Mouse (Mus musculus): Measurements from ENCODE around the gene Npr2.
"Not testable (repeated sequence)": the region's sequence is repeated elsewhere in the genome, so short reads cannot be mapped to it uniquely, and the experiment has no call there.

Gene Npr2

DNA sequence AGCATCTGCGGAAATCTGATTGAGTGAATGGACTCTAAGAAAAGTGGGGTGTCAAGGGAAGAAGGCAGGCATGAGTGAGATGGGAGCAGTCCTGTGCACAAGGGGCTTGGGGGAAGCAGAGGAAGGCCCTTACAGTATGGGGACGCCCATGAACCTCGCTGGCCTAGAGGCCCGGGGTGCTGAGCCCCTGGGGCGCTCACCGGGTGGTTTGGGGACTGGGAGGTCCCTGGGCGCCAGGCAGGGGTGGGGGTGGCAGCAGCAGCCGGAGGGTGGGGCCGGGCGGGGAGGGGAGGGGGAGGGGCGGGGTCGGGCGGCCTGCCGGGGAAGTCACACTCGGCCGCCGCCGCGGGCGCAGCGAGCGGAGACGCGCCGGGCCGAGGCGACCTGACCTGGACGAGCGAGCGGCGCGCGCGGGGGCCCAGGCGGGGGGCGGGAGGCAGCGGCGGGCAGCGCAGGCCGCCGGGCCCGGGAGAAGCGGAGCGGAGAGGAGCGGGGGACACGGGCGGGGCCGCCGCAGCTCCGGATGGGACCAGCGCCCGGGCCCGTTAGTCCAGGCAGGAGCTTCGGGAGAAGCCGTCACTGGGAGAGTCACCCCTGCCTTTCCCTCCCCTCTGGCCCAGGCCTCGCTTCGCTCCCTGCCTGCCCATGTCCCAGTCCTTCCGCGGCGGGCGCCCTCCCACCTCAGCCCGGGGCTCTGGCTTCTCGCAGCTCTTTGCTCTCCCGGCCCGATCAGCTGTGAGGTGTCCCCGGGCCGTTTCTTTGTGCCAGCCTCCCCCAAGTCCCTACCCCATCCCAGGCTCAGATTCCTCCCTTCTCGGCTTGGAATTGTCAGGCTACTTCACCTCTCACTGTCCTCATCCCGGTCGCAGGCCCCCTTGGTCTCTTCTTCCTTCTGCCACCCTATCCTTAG is at the start of gene Npr2:
Gene Npr2 (plus strand): TSS at position 890 of the 910 bp plus-strand sequence.
- DNase-seq (ENCODE audit: low read depth, low spot score), result peak; percentile 60

DNA sequence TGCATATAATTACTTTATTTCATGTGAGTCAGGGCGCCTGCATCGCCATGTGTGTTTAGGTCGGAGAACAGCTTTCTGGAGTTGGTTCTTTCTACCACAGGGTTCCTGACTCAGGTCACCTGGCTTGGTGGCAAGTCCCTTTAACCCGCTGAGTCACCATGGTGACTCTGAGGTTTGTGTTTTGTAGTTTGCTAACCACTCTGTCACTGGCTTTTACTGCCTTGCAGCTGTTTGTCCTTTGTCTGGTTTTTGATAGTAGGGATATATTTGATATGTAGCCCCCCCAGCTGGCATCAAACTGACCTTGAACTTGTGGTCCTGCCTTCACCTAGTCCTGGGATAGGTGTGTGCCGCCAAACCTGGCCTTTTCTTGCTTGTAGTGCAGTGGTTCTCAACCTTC is 49.5 kb upstream of the Npr2 start:
- DNase-seq (ENCODE audit: low read depth, low spot score), result no peak

DNA sequence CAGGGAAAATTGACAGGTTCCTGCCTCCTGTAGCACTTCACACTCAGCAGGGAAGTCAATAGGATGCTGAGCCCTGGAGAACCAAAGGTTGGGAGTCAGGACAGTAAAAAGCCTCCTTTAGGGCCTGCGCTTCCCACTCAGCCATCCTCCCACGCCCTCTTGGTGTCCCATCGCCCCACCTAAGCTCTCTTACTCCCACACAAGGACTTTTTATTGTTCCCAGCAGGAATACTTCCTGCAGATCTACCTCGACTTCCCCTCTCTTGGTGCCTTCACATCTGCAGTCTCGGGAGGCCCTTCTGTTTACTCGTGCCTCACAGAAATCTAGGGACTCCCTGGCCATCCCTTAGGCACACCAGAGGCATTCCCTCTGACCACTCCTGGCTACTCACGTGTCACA is 48.3 kb upstream of the Npr2 start:
- DNase-seq (ENCODE audit: low read depth, low spot score), result no peak

DNA sequence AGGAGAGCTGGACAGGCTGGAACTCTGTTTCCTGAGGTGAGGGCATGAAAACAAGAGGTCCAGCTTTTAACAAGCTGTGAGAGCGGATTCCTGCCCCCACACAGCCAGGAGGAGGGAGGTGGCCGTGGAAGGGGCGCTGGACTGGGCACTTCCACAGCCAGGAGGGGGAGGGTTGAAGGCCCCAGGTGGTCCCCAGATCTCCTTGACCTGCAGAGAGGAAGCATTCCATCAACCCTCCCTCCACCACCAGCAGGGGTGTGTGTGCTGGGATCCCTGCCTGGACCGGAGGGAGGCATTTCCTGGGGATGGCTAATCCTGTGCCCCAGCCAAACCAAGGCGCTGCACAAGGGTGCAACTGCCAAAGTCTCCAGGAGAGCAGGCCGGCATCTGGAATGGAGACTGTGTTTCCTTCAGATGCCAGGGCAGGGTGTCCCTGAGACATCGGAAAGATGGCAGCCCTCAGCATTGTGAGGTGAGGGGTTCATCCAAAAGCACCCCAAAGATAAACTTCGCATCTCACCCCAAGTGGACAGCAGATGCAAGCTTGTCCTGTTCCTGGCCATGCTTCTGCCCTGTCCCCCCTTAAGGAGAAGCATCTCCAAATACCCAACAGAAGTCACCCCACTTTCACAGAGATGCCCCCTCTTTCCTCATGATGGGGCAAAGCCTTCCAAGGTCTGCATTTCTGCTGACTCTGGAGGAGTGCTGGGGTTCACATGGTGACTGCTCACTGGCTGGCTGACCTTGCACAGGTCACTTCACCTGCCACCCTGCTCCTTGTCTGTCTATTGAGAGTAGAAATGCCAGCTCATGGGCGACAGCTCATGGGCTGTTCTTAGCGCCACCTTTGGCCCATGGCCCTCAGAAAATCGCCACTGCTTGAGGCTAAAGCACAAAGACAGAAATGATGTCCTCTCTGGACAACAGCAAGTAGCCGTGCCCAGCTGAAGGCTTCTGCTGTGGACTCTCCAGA is 47.0 kb upstream of the Npr2 start, which contains the start of gene Msmp:
Gene Msmp (minus strand): TSS at position 51 of the 973 bp plus-strand sequence.
- no peak for DNase-seq (ENCODE audit: low read depth, low spot score)

DNA sequence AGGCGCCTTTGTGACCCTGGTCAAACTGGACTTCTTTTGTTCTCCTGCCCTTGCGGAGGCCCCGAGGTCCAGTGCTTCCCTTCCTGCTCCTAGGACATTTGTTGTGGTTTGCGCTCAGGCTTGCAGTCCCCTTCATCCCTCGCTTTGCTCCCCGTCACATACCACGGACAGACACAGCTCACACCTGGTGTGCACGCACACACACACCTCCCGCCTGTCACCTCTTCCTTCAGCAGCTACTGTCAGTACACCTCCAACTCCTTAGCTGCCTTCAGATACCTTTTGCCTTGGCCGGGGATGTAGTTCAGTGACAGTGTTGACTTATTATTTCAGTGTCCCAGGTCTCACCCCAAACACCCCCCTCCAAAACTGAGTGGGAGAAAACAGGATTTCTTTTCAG is 46.1 kb upstream of the Npr2 start:
- no peak for DNase-seq (ENCODE audit: low read depth, low spot score)

DNA sequence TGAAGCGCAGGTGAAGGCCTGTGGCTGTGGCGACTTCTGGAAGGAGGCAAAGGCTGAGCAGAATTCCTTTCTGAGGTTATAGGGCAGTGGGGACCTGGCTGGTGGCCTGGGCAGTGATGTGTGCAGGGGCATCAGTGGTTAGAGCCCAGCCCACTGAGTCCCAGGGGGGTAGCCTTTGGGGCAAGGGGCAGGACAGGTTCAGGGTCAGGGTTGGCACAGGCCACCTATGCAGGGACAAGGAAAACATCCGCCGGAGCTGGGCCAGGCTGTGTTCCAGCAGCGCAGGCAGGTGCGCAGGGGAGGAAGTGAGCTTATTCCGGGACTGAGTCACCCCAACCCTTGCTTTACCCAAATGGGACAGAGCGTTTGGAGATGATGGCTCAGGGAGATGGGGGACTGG is 45.3 kb upstream of the Npr2 start:
- no peak for DNase-seq (ENCODE audit: low read depth, low spot score)

DNA sequence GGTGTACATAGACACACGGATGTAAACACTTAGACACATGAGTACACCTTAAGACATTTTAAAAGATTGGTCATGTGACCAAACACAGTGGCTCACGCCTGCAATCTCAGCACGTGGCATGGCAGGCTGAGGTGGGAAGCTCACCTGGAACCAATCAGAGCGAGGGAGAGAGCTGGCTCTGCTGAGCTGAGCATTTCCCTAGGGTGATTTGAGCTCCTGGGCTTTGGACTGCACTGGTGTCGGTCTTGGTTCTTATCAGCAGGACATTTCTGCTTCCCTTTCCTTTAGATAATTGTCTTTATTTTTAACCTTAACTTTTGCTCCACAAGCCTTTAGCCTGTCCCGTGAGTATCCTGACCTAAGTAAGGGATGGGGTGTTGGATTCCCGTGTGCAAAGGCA is 44.1 kb upstream of the Npr2 start:
- DNase-seq (ENCODE audit: low read depth, low spot score), result no peak

DNA sequence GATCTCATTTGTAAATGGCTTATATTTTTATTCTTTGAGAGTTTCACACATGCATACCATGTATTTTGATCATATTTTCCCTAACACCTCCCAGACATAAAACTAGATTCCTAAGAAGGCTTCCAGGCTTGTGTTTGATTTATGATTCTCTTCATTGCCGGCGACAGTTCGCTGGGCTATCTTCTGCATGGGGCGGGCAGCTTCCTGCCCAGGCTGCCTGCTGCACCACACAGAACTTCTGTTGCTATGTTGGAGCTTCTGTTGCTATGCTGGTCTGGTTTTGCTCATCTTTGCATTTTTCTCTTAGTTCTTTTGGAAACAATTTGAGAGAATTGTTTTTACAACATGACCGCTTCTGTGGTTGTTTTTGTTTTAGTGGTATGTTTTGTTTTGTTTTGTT is 40.2 kb upstream of the Npr2 start:
- DNase-seq (ENCODE audit: low read depth, low spot score), result no peak

DNA sequence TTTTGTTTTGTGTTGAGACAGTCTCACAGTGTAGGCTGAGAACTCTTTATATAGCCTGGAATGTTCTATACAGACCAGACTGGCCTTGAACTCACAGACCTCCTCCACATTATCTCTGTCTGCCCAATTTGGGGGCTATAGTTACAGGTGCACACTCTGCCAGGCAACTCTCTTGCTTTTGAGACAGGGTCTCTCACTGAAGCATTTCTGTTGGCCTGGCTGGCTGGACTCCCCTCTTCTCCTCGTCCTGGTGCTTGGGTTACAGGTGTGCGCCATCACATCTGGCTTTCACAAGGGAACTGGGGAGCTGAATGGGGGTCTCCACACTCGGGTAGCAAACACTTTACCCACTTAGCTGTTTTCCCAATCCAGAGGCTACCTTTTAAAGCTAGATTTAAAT is 39.8 kb upstream of the Npr2 start:
- no peak for DNase-seq (ENCODE audit: low read depth, low spot score)

DNA sequence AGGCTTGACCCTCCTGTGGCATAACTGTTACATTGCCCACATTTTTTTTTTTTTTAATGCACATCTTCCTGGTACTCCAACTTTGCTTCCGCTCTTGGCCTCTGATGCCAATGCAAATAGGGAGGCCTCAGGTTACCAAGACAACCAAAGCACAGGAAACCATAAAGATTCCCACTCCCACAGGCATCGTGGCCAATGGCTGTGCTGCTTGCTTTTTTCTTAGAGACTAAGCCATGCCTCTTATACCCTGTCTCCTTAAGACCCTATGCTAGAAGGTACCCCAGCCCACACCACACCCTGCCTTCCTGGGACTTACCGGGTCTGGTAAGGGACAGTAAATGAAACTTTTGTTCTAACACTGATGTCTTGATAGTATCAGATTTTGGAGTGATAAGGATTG is 38.3 kb upstream of the Npr2 start:
- no peak for DNase-seq (ENCODE audit: low read depth, low spot score)

DNA sequence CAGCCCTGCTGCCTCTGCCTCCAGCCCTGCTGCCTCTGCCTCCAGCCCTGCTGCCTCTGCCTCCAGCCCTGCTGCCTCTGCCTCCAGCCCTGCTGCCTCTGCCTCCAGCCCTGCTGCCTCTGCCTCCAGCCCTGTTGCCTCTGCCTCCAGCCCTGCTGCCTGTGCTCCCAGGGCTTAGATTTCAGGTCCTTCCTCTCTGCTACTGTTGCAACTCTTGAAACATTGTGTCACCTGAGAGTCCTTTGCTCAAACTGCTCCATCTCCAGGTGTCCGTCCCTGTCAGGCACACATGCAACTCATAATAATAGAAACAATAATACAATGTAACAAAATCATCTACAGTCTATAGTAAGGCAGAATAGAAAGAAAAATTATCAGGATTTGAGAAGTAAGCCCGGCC is 35.1 kb upstream of the Npr2 start:
- not testable (repeated sequence) for DNase-seq (ENCODE audit: low read depth, low spot score)

DNA sequence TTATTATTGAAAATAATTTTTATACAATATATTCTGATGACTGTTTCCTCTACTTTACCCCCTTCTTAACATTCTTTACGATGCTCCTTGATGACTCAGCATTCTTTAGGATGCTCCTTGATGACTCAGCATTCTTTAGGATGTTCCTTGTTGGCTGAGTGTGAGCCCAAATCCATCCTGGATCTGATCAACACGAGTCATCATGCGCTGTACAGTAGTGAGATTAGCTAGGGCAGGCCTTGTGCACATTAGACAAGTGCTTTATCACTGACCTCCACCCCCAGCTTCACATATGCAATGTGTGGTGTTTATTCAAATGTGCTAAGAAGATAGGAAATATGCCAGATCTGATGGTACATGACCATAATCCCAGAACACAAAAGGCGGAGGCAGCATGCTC is 33.5 kb upstream of the Npr2 start:
- no peak for DNase-seq (ENCODE audit: low read depth, low spot score)

DNA sequence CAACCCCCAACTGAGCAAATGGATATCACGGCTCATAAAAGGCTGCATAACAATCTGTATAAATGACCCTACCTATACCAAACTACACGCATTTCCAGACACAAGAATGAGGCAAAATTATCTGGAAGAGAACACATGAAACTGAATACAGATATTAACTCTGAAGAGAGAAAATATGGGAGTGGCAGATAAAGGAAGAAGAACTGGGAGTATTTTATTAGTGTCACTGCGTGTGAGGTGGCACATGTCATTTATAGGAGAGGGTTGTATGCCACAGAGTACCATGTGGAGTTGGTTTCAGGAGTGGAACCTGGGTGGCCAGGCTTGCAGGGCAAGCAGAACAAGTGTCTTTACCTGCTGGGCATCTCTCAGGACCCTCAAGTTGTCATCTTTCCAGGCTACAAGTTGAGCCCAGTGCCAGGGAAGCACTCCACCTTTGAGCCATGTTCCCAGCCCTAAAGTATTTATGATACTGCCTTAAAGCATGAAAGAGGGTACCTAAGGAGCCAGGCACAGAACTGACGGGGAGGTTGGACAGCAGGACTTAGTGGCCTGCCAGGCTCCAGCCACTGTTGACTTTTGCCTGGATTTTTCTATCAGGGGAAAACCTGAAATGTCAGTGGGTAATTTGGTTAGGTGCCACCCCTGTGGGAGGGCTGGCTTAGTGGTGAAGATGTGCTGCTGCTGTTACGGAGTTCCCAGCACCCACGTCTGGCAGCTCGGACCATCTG is 32.9 kb upstream of the Npr2 start:
- no peak for DNase-seq (ENCODE audit: low read depth, low spot score)

DNA sequence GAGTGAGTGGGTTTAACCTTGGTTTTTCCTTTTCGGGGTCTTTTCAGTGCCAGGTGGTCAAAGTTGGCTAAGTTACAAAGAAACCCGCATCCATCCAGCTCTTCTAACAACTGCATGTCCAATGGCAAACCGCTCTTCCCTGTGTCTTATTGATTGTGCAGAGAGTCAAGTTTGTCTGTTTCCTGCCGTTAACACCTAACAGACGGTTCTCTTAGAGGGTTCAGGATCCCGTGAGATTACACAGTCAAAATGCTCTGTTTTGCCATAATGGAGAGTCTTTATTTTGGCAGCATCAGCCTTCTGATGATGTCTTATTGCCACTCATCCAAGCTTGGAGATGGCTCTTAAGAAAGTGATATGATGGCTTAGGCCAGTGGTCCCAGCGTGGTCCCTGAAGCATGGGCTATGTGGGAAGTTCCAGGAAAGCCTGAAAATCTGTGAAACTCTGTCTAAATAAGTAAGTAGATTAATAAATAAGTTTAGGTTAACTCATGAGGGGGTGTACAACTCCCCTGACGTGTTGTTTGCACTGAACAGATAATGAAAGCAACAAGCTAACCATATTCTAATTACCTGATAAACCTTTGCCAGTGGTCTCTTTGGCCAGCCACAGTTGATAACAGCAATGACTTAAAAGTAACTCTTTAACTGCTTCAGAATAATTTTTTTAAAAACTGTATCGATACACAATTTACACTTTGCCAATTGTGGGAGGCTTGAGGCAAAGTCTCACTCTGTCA is 31.4 kb upstream of the Npr2 start:
- no peak for DNase-seq (ENCODE audit: low read depth, low spot score)

DNA sequence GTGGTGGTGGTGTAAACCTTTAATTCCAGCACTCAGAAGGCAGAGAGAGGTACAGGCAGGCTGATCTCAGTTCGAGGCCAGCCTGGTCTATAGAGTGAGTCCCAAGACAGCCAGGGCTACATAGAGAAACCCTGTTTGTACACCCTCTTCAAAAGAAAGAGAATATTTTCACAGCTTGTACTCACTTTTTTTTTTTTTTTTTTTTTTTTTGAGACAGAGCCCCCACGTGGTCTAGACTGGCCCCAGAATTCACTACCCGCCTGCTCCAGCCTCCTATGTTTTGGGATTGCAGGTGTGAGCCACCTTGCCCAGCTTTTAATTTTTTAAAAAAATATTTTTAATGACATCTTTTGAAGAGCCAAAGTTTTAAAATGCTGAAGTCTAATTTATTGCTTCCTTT is 27.6 kb upstream of the Npr2 start:
- no peak for DNase-seq (ENCODE audit: low read depth, low spot score)

DNA sequence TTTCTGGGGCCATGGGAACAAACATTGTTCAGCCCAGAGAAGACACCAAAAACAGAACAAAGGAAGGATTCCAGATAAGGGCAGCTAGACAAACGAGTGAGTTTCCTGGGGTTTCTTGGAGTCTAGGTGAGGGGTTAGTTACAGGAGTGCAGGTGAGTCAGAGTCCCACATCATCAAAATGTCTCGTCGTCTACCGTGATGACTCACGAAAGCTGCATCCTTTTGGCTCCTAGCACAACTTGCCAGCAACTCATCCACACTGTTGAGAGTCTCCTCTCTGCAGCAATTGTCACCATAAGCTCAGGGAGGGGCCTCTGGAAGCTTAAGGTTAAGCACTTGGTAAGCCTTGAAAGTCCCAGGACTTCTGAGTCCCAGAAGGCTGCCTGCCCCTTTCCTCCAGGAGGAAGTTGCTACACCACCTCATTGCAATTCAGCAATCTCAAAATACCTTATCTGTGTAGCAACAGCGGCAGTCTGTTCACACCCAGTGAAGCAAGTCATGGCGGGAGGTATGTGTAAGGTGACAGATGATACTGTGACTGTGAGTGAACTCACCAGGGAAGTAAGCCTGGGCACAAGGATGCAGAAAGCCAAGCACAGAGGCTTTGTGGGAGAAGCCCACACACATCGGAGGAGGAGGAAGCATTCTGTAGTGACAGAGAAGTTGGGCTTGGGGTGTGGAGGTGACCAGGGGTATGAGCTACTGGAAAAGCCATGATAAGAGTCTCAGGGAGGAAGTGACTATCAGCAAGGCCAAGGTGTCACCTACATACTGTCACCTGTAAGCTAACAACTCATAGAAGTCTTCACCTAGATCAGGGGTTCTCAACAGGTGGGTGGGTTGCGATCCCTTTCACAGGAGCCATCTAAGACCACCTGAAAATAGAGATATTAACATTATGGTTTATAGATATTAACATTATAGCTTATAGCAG is 26.7 kb upstream of the Npr2 start:
- no peak for DNase-seq (ENCODE audit: low read depth, low spot score)

DNA sequence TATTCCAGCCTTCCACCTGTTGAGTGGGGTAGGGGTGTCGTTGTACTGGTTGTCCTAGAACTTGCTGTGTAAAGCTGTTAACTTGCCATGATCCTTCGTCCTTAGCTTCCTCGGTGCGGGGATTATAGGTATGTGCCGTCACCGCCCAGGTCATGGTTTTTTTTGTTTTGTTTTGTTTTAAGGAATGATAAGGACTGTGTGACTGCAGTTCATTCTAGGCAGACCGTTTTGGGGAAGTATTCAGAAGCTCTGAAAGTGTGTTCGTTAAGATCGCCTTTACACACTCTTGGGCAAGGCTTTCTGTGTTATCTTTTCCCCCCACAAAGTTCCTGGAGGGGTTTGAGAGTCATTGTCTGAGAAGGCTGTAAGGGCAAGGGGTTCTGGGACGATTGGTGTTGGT is 19.2 kb upstream of the Npr2 start:
- DNase-seq (ENCODE audit: low read depth, low spot score), result no peak

DNA sequence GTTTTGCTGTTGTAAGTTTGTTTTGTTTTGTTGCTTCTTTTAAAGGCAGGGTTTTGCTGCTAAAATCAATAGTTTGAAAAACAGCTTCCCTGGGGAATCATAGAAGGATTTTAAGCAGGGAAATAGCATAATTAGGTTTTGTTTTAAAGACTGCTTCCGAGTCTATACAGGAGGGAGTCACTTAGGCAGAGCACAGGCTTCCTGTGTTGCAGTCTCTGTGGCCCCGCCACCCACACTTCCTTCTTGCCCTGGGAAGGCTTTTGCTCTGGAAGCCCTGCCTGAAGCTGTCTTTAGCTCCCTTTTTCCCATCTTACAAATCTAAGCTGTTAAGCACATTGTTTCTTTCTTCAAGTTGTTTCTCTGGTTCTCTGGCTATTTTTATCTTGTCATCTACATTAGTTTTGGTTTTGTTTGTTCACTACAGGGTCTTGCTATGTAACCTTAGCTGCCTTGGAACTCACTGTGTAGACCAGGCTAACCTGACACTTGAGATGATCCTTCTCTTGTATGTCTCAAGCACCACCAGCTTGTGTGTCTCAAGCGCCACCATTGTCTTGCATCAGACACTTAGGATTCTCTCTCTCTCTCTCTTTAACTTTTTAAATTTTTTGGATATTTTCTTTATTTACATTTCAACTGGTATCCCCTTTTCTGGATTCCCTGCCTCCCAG is 18.5 kb upstream of the Npr2 start:
- no peak for DNase-seq (ENCODE audit: low read depth, low spot score)

DNA sequence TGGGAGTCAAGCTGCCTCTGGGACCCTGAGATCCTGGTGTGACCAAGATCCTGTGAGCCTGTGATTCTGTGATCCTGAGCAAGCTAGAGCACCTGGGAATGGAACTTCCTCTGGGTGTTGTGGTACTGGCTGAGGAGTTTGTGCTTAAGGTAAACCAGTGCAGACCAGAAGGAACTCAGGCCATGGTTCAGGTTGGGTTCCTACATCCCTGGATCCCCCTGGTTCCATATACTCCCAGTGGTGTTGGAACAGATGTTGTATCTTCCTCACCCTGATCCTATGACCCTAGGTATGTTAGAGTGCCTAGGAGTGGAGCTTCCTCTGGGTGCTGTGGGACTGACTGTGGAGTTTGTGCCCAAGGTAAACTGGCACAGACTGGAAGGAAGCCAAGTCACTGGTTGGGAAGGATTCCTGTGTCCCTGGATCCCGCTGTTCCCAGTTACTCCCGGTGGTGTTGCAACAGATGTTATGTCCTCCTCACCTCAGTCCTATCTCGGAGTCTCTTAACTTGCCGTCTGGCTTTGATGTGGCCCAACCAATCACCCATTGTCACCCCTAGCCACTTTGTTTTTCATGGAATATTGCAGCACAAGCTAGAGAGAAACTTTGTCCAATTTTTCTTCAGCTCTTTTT is 11.5 kb upstream of the Npr2 start:
- no peak for DNase-seq (ENCODE audit: low read depth, low spot score)
